Mouse (Mus musculus) CH12.LX (cell line): ENCODE measurements around the gene Gm17324.

Experiments used
- HCFC1 ChIP-seq: IDR thresholded peaks from 2 replicates; pipeline ENCODE4 v1.6.1; 2012; ENCODE audit warnings: low read depth, mild to moderate bottlenecking, inconsistent platforms, low read length, improper control_type of control experiment
- MXI1 ChIP-seq: IDR thresholded peaks from 2 replicates; pipeline ENCODE4 v1.6.1; 2011; ENCODE audit warnings: mild to moderate bottlenecking, low read depth, low read length, improper control_type of control experiment

GRCm38 (mm10) chr9:78428870-78429432 lies 19.6 kb downstream of the Gm17324 start:
- TF ChIP-seq HCFC1 (no peak), MXI1 (no peak)
